Mouse (Mus musculus): ENCODE data around the gene Cox19.

GRCm38 (mm10) chr5:139397959-139398753, 46.9 kb upstream of the Cox19 start:
- TF ChIP-seq POLR2A (IDR thresholded peaks at IDR 0.05; ENCODE audit: borderline replicate concordance, insufficient read depth, low read length) = no peak
- TF ChIP-seq CTCF (IDR thresholded peaks at IDR 0.05; ENCODE audit: borderline replicate concordance, insufficient read depth, low read depth, low read length) = peak; percentile 86
